Mouse (Mus musculus) C2C12 (cell line): Measurements from ENCODE around the gene Ppp1r18.

Experiments used
- CTCF ChIP-seq: IDR thresholded peaks from one replicate; pipeline ENCODE4 v1.5.1; 2011; ENCODE audit not compliant: control insufficient read depth, insufficient read depth, insufficient read length
- USF1 ChIP-seq: IDR thresholded peaks from one replicate; pipeline ENCODE4 v1.6.1; 2011; ENCODE audit warnings: low read depth, mild to moderate bottlenecking, control low read depth, moderate library complexity

- TF ChIP-seq USF1 (no peak), CTCF (no peak)
Measured at GRCm38 (mm10) chr17:35909186-35909918, 44.0 kb downstream of the Ppp1r18 start.
